Mouse (Mus musculus) stomach, postnatal 0 days (tissue): ENCODE data around the gene Arap2. TPM values are rescaled to one million over a fixed set of nuclear protein-coding genes. Genes with fewer than 3 reads are reported as not detected.

Source experiments
- ATAC-seq: fragments of 200-750 bp; cut with Nextera tagmentation; 2 replicates; pipeline ENCODE4 v1.8.0; 2017; ENCODE audit not compliant: low FRiP score, low TSS enrichment
- DNase-seq: peaks from one replicate; pipeline ENCODE4 v3.0.0-alpha.2; 2016; ENCODE audit warnings: low spot score
- H3K27ac ChIP-seq: fragments of 300-500 bp; sonication (generic); replicated peaks from 2 replicates; pipeline ENCODE4 v1.5.1; 2014; ENCODE audit warnings: mild to moderate bottlenecking, control low read depth
- H3K27me3 ChIP-seq: fragments of 300-500 bp; sonication (generic); 2 replicates; pipeline ENCODE4 v1.6.1; 2014; ENCODE audit warnings: low read length; ENCODE audit not compliant: control insufficient read depth, insufficient read depth
- H3K36me3 ChIP-seq: fragments of 300-500 bp; sonication (generic); 2 replicates; pipeline ENCODE4 v1.6.1; 2014; ENCODE audit warnings: low read length, mixed read lengths; ENCODE audit not compliant: control insufficient read depth, insufficient read depth
- H3K4me1 ChIP-seq: fragments of 300-500 bp; sonication (generic); replicated peaks from 2 replicates; pipeline ENCODE4 v1.6.1; 2014; ENCODE audit warnings: antibody characterized with exemption; ENCODE audit not compliant: control insufficient read depth, insufficient read depth
- H3K4me2 ChIP-seq: fragments of 300-500 bp; sonication (generic); replicated peaks from 2 replicates; pipeline ENCODE4 v1.6.1; 2014; ENCODE audit warnings: low read depth, mild to moderate bottlenecking, control low read depth, moderate library complexity
- H3K4me3 ChIP-seq: fragments of 300-500 bp; sonication (generic); 2 replicates; pipeline ENCODE4 v1.5.1; 2014; ENCODE audit warnings: low read depth, low read length, control low read depth
- H3K9ac ChIP-seq: fragments of 300-500 bp; sonication (generic); 2 replicates; pipeline ENCODE4 v1.6.1; 2014; ENCODE audit warnings: mild to moderate bottlenecking, low read length, control low read depth, mixed read lengths
- H3K9me3 ChIP-seq: fragments of 300-500 bp; sonication (generic); 2 replicates; pipeline ENCODE4 v1.6.1; 2016; ENCODE audit warnings: low read length; ENCODE audit not compliant: control insufficient read depth
- CTCF ChIP-seq: IDR thresholded peaks from 2 replicates; pipeline ENCODE4 v1.5.1; 2016; ENCODE audit warnings: antibody characterized with exemption, low read depth, mild to moderate bottlenecking, moderate library complexity
- EP300 ChIP-seq: optimal IDR thresholded peaks from 2 replicates; pipeline ENCODE3; 2016; ENCODE audit warnings: antibody characterized with exemption
- WGBS: fragments of 180-500 bp; shearing (Covaris S2); extraction: QIAGEN DNeasy Blood & Tissue Kit; methylation state at CpG from one replicate; pipeline ENCODE4 v1.1.7; 2014; 5-methylcytosine and 5-hydroxymethylcytosine counted together
- polyA plus RNA-seq: library from polyadenylated mRNA; unstranded; fragments of >200 nt; fragmentation: Nextera tagmentation; extraction: Ambion mirVana; gene quantifications from 2 replicates; pipeline ENCODE4 v1.2.1, GENCODE M21; 2015

The Arap2 gene
- polyA plus RNA-seq, 1 experiment from 2014 or later, result 18.7 TPM

GRCm38 (mm10) chr5:62636341-62636740 lies 129.6 kb downstream of the Arap2 start:
- DNase-seq (no peak), ATAC-seq (no peak)
- H3K36me3 ChIP-seq, result no peaks in the 10 kb centered on the region
- TF ChIP-seq CTCF, result no peak
- no peak for TF ChIP-seq EP300
- H3K4me3 ChIP-seq, result no peak overlapping the region
- no peaks in the 10 kb centered on the region for H3K27me3 ChIP-seq
- no peak overlapping the region for H3K27ac ChIP-seq
- no peak overlapping the region for H3K9ac ChIP-seq
- WGBS, result 91% methylated on average over 3 of the region's 3 CpGs
- no peaks in the 10 kb centered on the region for H3K9me3 ChIP-seq
- H3K4me1 ChIP-seq, result no peaks in the 10 kb centered on the region
- H3K4me2 ChIP-seq, result no peak overlapping the region

GRCm38 (mm10) chr5:62628901-62629300 lies 137.1 kb downstream of the Arap2 start:
- Histone ChIP-seq H3K4me3 (no peak overlapping the region), H3K36me3 (no peaks in the 10 kb centered on the region), H3K9ac (no peak overlapping the region), H3K4me1 (no peaks in the 10 kb centered on the region), H3K27ac (no peak overlapping the region), H3K4me2 (no peak overlapping the region), H3K9me3 (no peaks in the 10 kb centered on the region), H3K27me3 (no peaks in the 10 kb centered on the region)
- no peak for DNase-seq
- 92% methylated on average over 5 of the region's 5 CpGs for WGBS
- TF ChIP-seq CTCF, result no peak
- TF ChIP-seq EP300, result no peak
- no peak for ATAC-seq

- Histone ChIP-seq H3K9me3 (no peaks in the 10 kb centered on the region), H3K27ac (no peak overlapping the region), H3K4me3 (no peak overlapping the region), H3K9ac (no peak overlapping the region), H3K4me1 (no peaks in the 10 kb centered on the region), H3K36me3 (no peaks in the 10 kb centered on the region), H3K27me3 (no peaks in the 10 kb centered on the region), H3K4me2 (no peak overlapping the region)
- ATAC-seq (peak; percentile 66; the same call in 1 of the 2 replicates), DNase-seq (no peak)
- 62% methylated on average over 11 of the region's 11 CpGs for WGBS
- no peak for TF ChIP-seq CTCF
Measured at GRCm38 (mm10) chr5:62622848-62623479, 143.0 kb downstream of the Arap2 start.

- DNase-seq, result no peak
- ATAC-seq, result no peak
- TF ChIP-seq CTCF (no peak), EP300 (no peak)
- Histone ChIP-seq H3K4me2 (no peak overlapping the region), H3K27ac (no peak overlapping the region), H3K4me3 (no peak overlapping the region), H3K9me3 (no peaks in the 10 kb centered on the region), H3K9ac (no peak overlapping the region), H3K36me3 (no peaks in the 10 kb centered on the region), H3K4me1 (no peaks in the 10 kb centered on the region), H3K27me3 (no peaks in the 10 kb centered on the region)
Measured at GRCm38 (mm10) chr5:62618286-62618685, 147.7 kb downstream of the Arap2 start.

GRCm38 (mm10) chr5:62611990-62612389 lies 154.0 kb downstream of the Arap2 start:
- no peaks in the 10 kb centered on the region for H3K27me3 ChIP-seq
- no peak overlapping the region for H3K9ac ChIP-seq
- H3K4me1 ChIP-seq, result no peaks in the 10 kb centered on the region
- H3K27ac ChIP-seq, result no peak overlapping the region
- no peak overlapping the region for H3K4me3 ChIP-seq
- 75% methylated on average over 3 of the region's 3 CpGs for WGBS
- ATAC-seq, result no peak
- DNase-seq, result no peak
- no peak for TF ChIP-seq EP300
- TF ChIP-seq CTCF, result no peak
- no peaks in the 10 kb centered on the region for H3K9me3 ChIP-seq
- no peaks in the 10 kb centered on the region for H3K36me3 ChIP-seq
- H3K4me2 ChIP-seq, result no peak overlapping the region

- Histone ChIP-seq H3K4me1 (no peaks in the 10 kb centered on the region), H3K9ac (no peak overlapping the region), H3K4me2 (no peak overlapping the region), H3K27me3 (no peaks in the 10 kb centered on the region), H3K9me3 (no peaks in the 10 kb centered on the region), H3K27ac (no peak overlapping the region), H3K4me3 (no peak overlapping the region), H3K36me3 (no peaks in the 10 kb centered on the region)
- no peak for ATAC-seq
- no peak for DNase-seq
- 90% methylated on average over 1 of the region's 1 CpGs for WGBS
- no peak for TF ChIP-seq CTCF
- TF ChIP-seq EP300, result no peak
Measured at GRCm38 (mm10) chr5:62587348-62587747, 178.6 kb downstream of the Arap2 start.
